Mouse (Mus musculus) ES-E14 (cell line): ENCODE data around the gene Kcnk15.

Experiments
- CHD2 ChIP-seq: IDR thresholded peaks from 2 replicates; pipeline ENCODE4 v1.6.1; 2014; ENCODE audit warnings: mild to moderate bottlenecking, low read depth, low read length, inconsistent platforms
- HCFC1 ChIP-seq: IDR thresholded peaks from 2 replicates; pipeline ENCODE4 v1.6.1; 2012; ENCODE audit warnings: low read length, inconsistent platforms, borderline replicate concordance; ENCODE audit not compliant: insufficient read depth
- MAFK ChIP-seq: IDR thresholded peaks from 2 replicates; pipeline ENCODE4 v1.6.1; 2014; ENCODE audit warnings: mild to moderate bottlenecking, low read depth, low read length, inconsistent platforms; ENCODE audit not compliant: insufficient read depth
- ZC3H11A ChIP-seq: IDR thresholded peaks from 2 replicates; pipeline ENCODE4 v1.6.1; 2012; ENCODE audit warnings: low read depth, mild to moderate bottlenecking, inconsistent platforms, low read length, borderline replicate concordance

- TF ChIP-seq CHD2 = no peak
- no peak for TF ChIP-seq HCFC1
- TF ChIP-seq MAFK = no peak
- no peak for TF ChIP-seq ZC3H11A
Observed at GRCm38 (mm10) chr2:163904323-163904722, 50.9 kb downstream of the Kcnk15 start.
